Mouse (Mus musculus) forebrain, embryonic 13.5 days (tissue): ENCODE data around the gene Hectd1. TPM values are rescaled to one million over a fixed set of nuclear protein-coding genes. Genes with fewer than 3 reads are reported as not detected.

Experiments
- ATAC-seq: fragments of 200-750 bp; cut with Nextera tagmentation; 2 replicates; pipeline ENCODE4 v1.8.0; 2017
- H3K27ac ChIP-seq: fragments of 300-500 bp; sonication (generic); 2 replicates; pipeline ENCODE4 v1.5.1; 2015; ENCODE audit warnings: inconsistent platforms, mild to moderate bottlenecking, moderate library complexity
- H3K27me3 ChIP-seq: fragments of 300-500 bp; sonication (generic); 2 replicates; pipeline ENCODE4 v1.6.1; 2015; ENCODE audit warnings: mild to moderate bottlenecking, inconsistent platforms
- H3K36me3 ChIP-seq: fragments of 300-500 bp; sonication (generic); 2 replicates; pipeline ENCODE4 v1.6.1; 2015; ENCODE audit warnings: mild to moderate bottlenecking, inconsistent platforms; ENCODE audit not compliant: poor library complexity, severe bottlenecking
- H3K4me1 ChIP-seq: fragments of 300-500 bp; sonication (generic); 2 replicates; pipeline ENCODE4 v1.6.1; 2015; ENCODE audit warnings: inconsistent platforms
- H3K4me2 ChIP-seq: fragments of 300-500 bp; sonication (generic); 2 replicates; pipeline ENCODE4 v1.6.1; 2015; ENCODE audit warnings: inconsistent platforms, mild to moderate bottlenecking, moderate library complexity
- H3K4me3 ChIP-seq: fragments of 300-500 bp; sonication (generic); 2 replicates; pipeline ENCODE4 v1.5.1; 2015; ENCODE audit warnings: mild to moderate bottlenecking, inconsistent platforms
- H3K9ac ChIP-seq: fragments of 300-500 bp; sonication (generic); 2 replicates; pipeline ENCODE4 v1.6.1; 2015; ENCODE audit warnings: mild to moderate bottlenecking, inconsistent platforms
- H3K9me3 ChIP-seq: fragments of 300-500 bp; sonication (generic); replicated peaks from 2 replicates; pipeline ENCODE4 v1.6.1; 2016; ENCODE audit warnings: inconsistent platforms
- WGBS: fragments of 180-500 bp; shearing (Covaris S2); methylation state at CpG from one replicate; pipeline ENCODE4 v1.1.7; 2015; 5-methylcytosine and 5-hydroxymethylcytosine counted together
- polyA plus RNA-seq: library from polyadenylated mRNA; unstranded; fragments of >200 nt; fragmentation: Nextera tagmentation; extraction: Ambion mirVana; gene quantifications from 2 replicates; pipeline ENCODE4 v1.2.1, GENCODE M21; 2015

Hectd1 gene
- polyA plus RNA-seq, 1 experiment from 2014 or later = 38.6 TPM

GRCm38 (mm10) chr12:51709741-51710140 lies 119.6 kb downstream of the Hectd1 start:
- H3K36me3 ChIP-seq = no peaks in the 10 kb centered on the region
- no peaks in the 10 kb centered on the region for H3K9me3 ChIP-seq
- no peaks in the 10 kb centered on the region for H3K4me1 ChIP-seq
- 66% methylated on average over 3 of the region's 3 CpGs for WGBS
- H3K27ac ChIP-seq = no peak overlapping the region
- no peaks in the 10 kb centered on the region for H3K27me3 ChIP-seq
- no peak overlapping the region for H3K4me2 ChIP-seq
- H3K9ac ChIP-seq = no peak overlapping the region
- no peak overlapping the region for H3K4me3 ChIP-seq
- no peak for ATAC-seq

- no peak overlapping the region; the same call in 1 of the 2 replicates for H3K27ac ChIP-seq
- no peaks in the 10 kb centered on the region for H3K36me3 ChIP-seq
- H3K4me2 ChIP-seq = no peak overlapping the region
- no peak overlapping the region for H3K9ac ChIP-seq
- H3K4me3 ChIP-seq = no peak overlapping the region
- H3K4me1 ChIP-seq = no peaks in the 10 kb centered on the region
- H3K9me3 ChIP-seq = no peaks in the 10 kb centered on the region
- WGBS = 64% methylated on average over 14 of the region's 14 CpGs
- ATAC-seq = no peak
- H3K27me3 ChIP-seq = no peaks in the 10 kb centered on the region
These were observed 120.2 kb downstream of the Hectd1 start for GRCm38 (mm10) chr12:51708941-51709686.

GRCm38 (mm10) chr12:51706673-51707235 lies 122.6 kb downstream of the Hectd1 start:
- Histone ChIP-seq H3K27me3 (no peaks in the 10 kb centered on the region), H3K4me2 (no peak overlapping the region), H3K9ac (no peak overlapping the region), H3K4me3 (no peak overlapping the region), H3K36me3 (no peaks in the 10 kb centered on the region), H3K4me1 (peaks cover 7% of the 10 kb centered on the region; the same call in 1 of the 2 replicates), H3K9me3 (no peaks in the 10 kb centered on the region), H3K27ac (no peak overlapping the region)
- ATAC-seq = no peak
- 88% methylated on average over 5 of the region's 5 CpGs for WGBS

- H3K9me3 ChIP-seq = no peaks in the 10 kb centered on the region
- H3K4me2 ChIP-seq = no peak overlapping the region
- no peak overlapping the region for H3K27ac ChIP-seq
- ATAC-seq = no peak
- peaks cover 7% of the 10 kb centered on the region; the same call in 1 of the 2 replicates for H3K4me1 ChIP-seq
- no peak overlapping the region for H3K4me3 ChIP-seq
- H3K36me3 ChIP-seq = no peaks in the 10 kb centered on the region
- 81% methylated on average over 12 of the region's 12 CpGs for WGBS
- no peaks in the 10 kb centered on the region for H3K27me3 ChIP-seq
- no peak overlapping the region for H3K9ac ChIP-seq
These were observed 123.6 kb downstream of the Hectd1 start for GRCm38 (mm10) chr12:51705778-51706177.

- 75% methylated on average over 7 of the region's 7 CpGs for WGBS
- H3K27me3 ChIP-seq = no peaks in the 10 kb centered on the region
- no peaks in the 10 kb centered on the region for H3K9me3 ChIP-seq
- no peak for ATAC-seq
- H3K36me3 ChIP-seq = no peaks in the 10 kb centered on the region
- no peak overlapping the region for H3K27ac ChIP-seq
- H3K4me3 ChIP-seq = no peak overlapping the region
- no peak overlapping the region for H3K4me2 ChIP-seq
- peaks cover 7% of the 10 kb centered on the region; the same call in 1 of the 2 replicates for H3K4me1 ChIP-seq
- no peak overlapping the region for H3K9ac ChIP-seq
These were observed 124.8 kb downstream of the Hectd1 start for GRCm38 (mm10) chr12:51704572-51704971.

GRCm38 (mm10) chr12:51703859-51704258 lies 125.5 kb downstream of the Hectd1 start:
- Histone ChIP-seq H3K27ac (no peak overlapping the region), H3K27me3 (no peaks in the 10 kb centered on the region), H3K4me3 (no peak overlapping the region), H3K4me2 (no peak overlapping the region), H3K4me1 (peaks cover 7% of the 10 kb centered on the region; the same call in 1 of the 2 replicates), H3K9me3 (no peaks in the 10 kb centered on the region), H3K9ac (no peak overlapping the region), H3K36me3 (no peaks in the 10 kb centered on the region)
- 20% methylated on average over 1 of the region's 1 CpGs for WGBS
- peak; percentile 13; the same call in 1 of the 2 replicates for ATAC-seq

- H3K4me2 ChIP-seq = no peak overlapping the region
- ATAC-seq = no peak
- H3K4me3 ChIP-seq = no peak overlapping the region
- H3K9me3 ChIP-seq = no peaks in the 10 kb centered on the region
- peaks cover 7% of the 10 kb centered on the region; the same call in 1 of the 2 replicates for H3K4me1 ChIP-seq
- H3K27ac ChIP-seq = no peak overlapping the region
- H3K9ac ChIP-seq = no peak overlapping the region
- H3K36me3 ChIP-seq = no peaks in the 10 kb centered on the region
- no peaks in the 10 kb centered on the region for H3K27me3 ChIP-seq
These were observed 127.6 kb downstream of the Hectd1 start for GRCm38 (mm10) chr12:51701723-51702122.

- no peaks in the 10 kb centered on the region for H3K27me3 ChIP-seq
- no peaks in the 10 kb centered on the region for H3K9me3 ChIP-seq
- H3K36me3 ChIP-seq = no peaks in the 10 kb centered on the region
- H3K4me1 ChIP-seq = peaks cover 7% of the 10 kb centered on the region; the same call in 1 of the 2 replicates
- no peak overlapping the region for H3K27ac ChIP-seq
- no peak overlapping the region for H3K9ac ChIP-seq
- no peak overlapping the region for H3K4me2 ChIP-seq
- 67% methylated on average over 8 of the region's 8 CpGs for WGBS
- H3K4me3 ChIP-seq = no peak overlapping the region
- no peak for ATAC-seq
These were observed 129.5 kb downstream of the Hectd1 start for GRCm38 (mm10) chr12:51699623-51700393.

- no peaks in the 10 kb centered on the region for H3K9me3 ChIP-seq
- H3K4me3 ChIP-seq = no peak overlapping the region
- H3K9ac ChIP-seq = no peak overlapping the region
- no peak for ATAC-seq
- peaks cover 3% of the 10 kb centered on the region; the same call in 1 of the 2 replicates for H3K4me1 ChIP-seq
- 84% methylated on average over 2 of the region's 2 CpGs for WGBS
- H3K27ac ChIP-seq = no peak overlapping the region
- no peaks in the 10 kb centered on the region for H3K36me3 ChIP-seq
- no peak overlapping the region for H3K4me2 ChIP-seq
- H3K27me3 ChIP-seq = no peaks in the 10 kb centered on the region
These were observed 133.2 kb downstream of the Hectd1 start for GRCm38 (mm10) chr12:51696157-51696556.

- no peak overlapping the region for H3K4me3 ChIP-seq
- ATAC-seq = no peak
- no peaks in the 10 kb centered on the region for H3K9me3 ChIP-seq
- H3K4me1 ChIP-seq = peaks cover 7% of the 10 kb centered on the region
- H3K9ac ChIP-seq = no peak overlapping the region
- 100% methylated on average over 1 of the region's 1 CpGs for WGBS
- H3K27ac ChIP-seq = no peak overlapping the region
- no peaks in the 10 kb centered on the region for H3K27me3 ChIP-seq
- no peaks in the 10 kb centered on the region for H3K36me3 ChIP-seq
- no peak overlapping the region for H3K4me2 ChIP-seq
These were observed 134.4 kb downstream of the Hectd1 start for GRCm38 (mm10) chr12:51694966-51695365.

GRCm38 (mm10) chr12:51694096-51694495 lies 135.2 kb downstream of the Hectd1 start:
- Histone ChIP-seq H3K4me1 (peaks cover 15% of the 10 kb centered on the region), H3K9ac (no peak overlapping the region), H3K4me3 (no peak overlapping the region), H3K9me3 (no peaks in the 10 kb centered on the region), H3K27ac (no peak overlapping the region), H3K27me3 (no peaks in the 10 kb centered on the region), H3K36me3 (no peaks in the 10 kb centered on the region), H3K4me2 (no peak overlapping the region)
- ATAC-seq = no peak
